Mouse (Mus musculus): ENCODE data around the gene Thada. TPM values are rescaled to one million over a fixed set of nuclear protein-coding genes. Genes with fewer than 3 reads are reported as not detected.

Thada gene
- total and polyA plus RNA-seq, 3 experiments: 5.0 to 8.3 (median 7.7) TPM

DNA sequence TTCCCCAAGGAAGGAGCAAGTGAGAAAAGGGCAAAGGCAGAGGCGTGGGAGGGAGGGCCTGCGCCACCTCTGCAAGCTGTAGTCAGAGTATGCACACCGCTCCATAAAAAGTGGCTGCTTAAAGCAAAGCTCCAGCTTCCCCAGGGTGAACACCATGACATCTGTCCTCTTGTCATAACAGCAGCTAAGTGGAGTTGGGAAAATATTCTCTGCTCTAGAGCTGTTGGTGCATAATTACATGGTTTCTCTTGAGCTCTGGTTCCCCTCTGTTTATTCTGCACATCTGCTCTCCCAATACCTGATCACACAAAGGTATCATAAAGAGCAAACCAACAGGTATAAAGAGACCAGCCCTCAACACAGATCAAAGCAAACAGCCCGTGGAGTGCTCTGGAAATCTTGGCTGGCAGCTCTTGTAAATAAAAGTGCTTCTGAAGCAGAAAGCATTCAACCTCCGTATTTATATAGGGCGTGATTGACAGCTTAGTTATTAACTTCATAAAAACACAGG, 100.2 kb downstream of the Thada start:
- Histone ChIP-seq H3K36me3 (ENCODE audit: control insufficient read depth, insufficient read depth, low read length) (peaks cover 17% of the 10 kb centered on the region), H3K27me3 (ENCODE audit: control insufficient read depth, insufficient read depth, low read length) (no peaks in the 10 kb centered on the region), H3K4me1 (ENCODE audit: control insufficient read depth, insufficient read depth, low read length) (peaks cover 19% of the 10 kb centered on the region), H3K27ac (no peak overlapping the region; the same call in 1 of the 2 replicates), H3K4me3 (no peak overlapping the region), H3K9ac (ENCODE audit: low read depth, low read length) (no peak overlapping the region), H3K79me2 (replicated peaks; ENCODE audit: control insufficient read depth, insufficient read depth, low read length) (no peaks in the 10 kb centered on the region)
- 69% methylated on average over 6 of the region's 6 CpGs for WGBS
- intact Hi-C loops (cut with DNase I): no loop called here
- no peak for DNase-seq
- TF ChIP-seq EP300 (IDR thresholded peaks at IDR 0.05; ENCODE audit: insufficient read depth, low read depth, low read length) (no peak), CTCF (IDR thresholded peaks at IDR 0.05) (no peak), POLR2A (IDR thresholded peaks at IDR 0.05; ENCODE audit: insufficient read depth, low read depth, low read length) (no peak)

GRCm38 (mm10) chr17:84365006-84365716, 100.8 kb downstream of the Thada start:
- H3K27ac ChIP-seq: peak overlapping the region; percentile 12; the same call in 1 of the 2 replicates

GRCm38 (mm10) chr17:84363444-84363843, 102.6 kb downstream of the Thada start:
- Histone ChIP-seq H3K9ac (ENCODE audit: low read depth, low read length) (no peak overlapping the region), H3K79me2 (replicated peaks; ENCODE audit: control insufficient read depth, insufficient read depth, low read length) (no peaks in the 10 kb centered on the region), H3K27me3 (ENCODE audit: control insufficient read depth, insufficient read depth, low read length) (no peaks in the 10 kb centered on the region), H3K27ac (peak overlapping the region; percentile 18; the same call in 1 of the 2 replicates), H3K4me3 (no peak overlapping the region), H3K4me1 (ENCODE audit: control insufficient read depth, insufficient read depth, low read length) (peaks cover 14% of the 10 kb centered on the region), H3K36me3 (ENCODE audit: control insufficient read depth, insufficient read depth, low read length) (peaks cover 8% of the 10 kb centered on the region)
- TF ChIP-seq POLR2A (IDR thresholded peaks at IDR 0.05; ENCODE audit: insufficient read depth, low read depth, low read length) (no peak), EP300 (IDR thresholded peaks at IDR 0.05; ENCODE audit: insufficient read depth, low read depth, low read length) (peak; percentile 75; the same call in 1 of the 2 replicates)
- WGBS: 13% methylated on average over 2 of the region's 2 CpGs
- intact Hi-C loops (cut with DNase I): loop anchor here (5.0 kb wide), 1 partner anchor 91 kb away; no protein-coding TSS in a partner anchor
- DNase-seq: no peak

More at GRCm38 (mm10) chr17:84365006-84365716, 100.8 kb downstream of the Thada start:
- Histone ChIP-seq H3K27me3 (ENCODE audit: control insufficient read depth, insufficient read depth, low read length) (no peaks in the 10 kb centered on the region), H3K4me1 (ENCODE audit: control insufficient read depth, insufficient read depth, low read length) (peaks cover 17% of the 10 kb centered on the region), H3K36me3 (ENCODE audit: control insufficient read depth, insufficient read depth, low read length) (peaks cover 14% of the 10 kb centered on the region), H3K4me3 (no peak overlapping the region), H3K79me2 (replicated peaks; ENCODE audit: control insufficient read depth, insufficient read depth, low read length) (no peaks in the 10 kb centered on the region), H3K9ac (ENCODE audit: low read depth, low read length) (no peak overlapping the region)
- TF ChIP-seq EP300 (IDR thresholded peaks at IDR 0.05; ENCODE audit: insufficient read depth, low read depth, low read length) (no peak), POLR2A (IDR thresholded peaks at IDR 0.05; ENCODE audit: insufficient read depth, low read depth, low read length) (no peak), CTCF (IDR thresholded peaks at IDR 0.05) (no peak)
- WGBS: 68% methylated on average over 9 of the region's 9 CpGs
- intact Hi-C loops (cut with DNase I): no loop called here
- peak in 1 of 2 experiments; percentile 35 for DNase-seq

GRCm38 (mm10) chr17:84362581-84363286, 103.3 kb downstream of the Thada start:
- H3K9ac ChIP-seq (ENCODE audit: low read depth, low read length): no peak overlapping the region
- no peaks in the 10 kb centered on the region for H3K79me2 ChIP-seq (replicated peaks; ENCODE audit: control insufficient read depth, insufficient read depth, low read length)
- peaks cover 13% of the 10 kb centered on the region for H3K4me1 ChIP-seq (ENCODE audit: control insufficient read depth, insufficient read depth, low read length)
- H3K4me3 ChIP-seq: no peak overlapping the region
- DNase-seq: no peak
- no peaks in the 10 kb centered on the region for H3K27me3 ChIP-seq (ENCODE audit: control insufficient read depth, insufficient read depth, low read length)
- peaks cover 8% of the 10 kb centered on the region for H3K36me3 ChIP-seq (ENCODE audit: control insufficient read depth, insufficient read depth, low read length)
- peak overlapping the region; percentile 18; the same call in 1 of the 2 replicates for H3K27ac ChIP-seq
- TF ChIP-seq POLR2A (IDR thresholded peaks at IDR 0.05; ENCODE audit: insufficient read depth, low read depth, low read length) (no peak), EP300 (IDR thresholded peaks at IDR 0.05; ENCODE audit: insufficient read depth, low read depth, low read length) (no peak), CTCF (IDR thresholded peaks at IDR 0.05) (no peak)
- 83% methylated on average over 13 of the region's 13 CpGs for WGBS
- intact Hi-C loops (cut with DNase I): loop anchor here (5.0 kb wide), 1 partner anchor 90 kb away; no protein-coding TSS in a partner anchor

DNA sequence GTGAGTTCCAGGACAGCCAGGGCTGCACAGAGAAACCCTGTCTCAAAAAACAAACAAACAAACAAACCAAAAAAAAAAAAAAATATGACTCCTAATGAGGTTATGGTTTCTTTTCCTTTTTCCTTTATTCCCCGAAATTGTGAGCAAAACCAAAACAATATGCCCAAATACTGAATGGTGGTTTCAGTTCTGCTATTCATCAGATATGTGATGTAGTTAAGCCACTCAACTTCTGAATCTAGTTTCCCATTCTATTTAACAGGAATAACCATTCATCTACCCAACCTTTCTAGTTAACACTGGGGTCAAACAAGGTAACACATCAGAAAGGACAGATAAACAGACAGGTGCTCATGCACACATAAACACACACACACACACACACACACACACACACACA, 105.0 kb downstream of the Thada start:
- peaks cover 8% of the 10 kb centered on the region for H3K36me3 ChIP-seq (ENCODE audit: control insufficient read depth, insufficient read depth, low read length)
- WGBS: 64% methylated on average over 1 of the region's 1 CpGs
- H3K4me1 ChIP-seq (ENCODE audit: control insufficient read depth, insufficient read depth, low read length): peaks cover 13% of the 10 kb centered on the region
- H3K27ac ChIP-seq: no peak overlapping the region
- no peak for TF ChIP-seq EP300 (IDR thresholded peaks at IDR 0.05; ENCODE audit: insufficient read depth, low read depth, low read length)
- H3K4me3 ChIP-seq: no peak overlapping the region
- intact Hi-C loops (cut with DNase I): loop anchor here (5.0 kb wide), 1 partner anchor 89 kb away; no protein-coding TSS in a partner anchor
- no peak overlapping the region for H3K9ac ChIP-seq (ENCODE audit: low read depth, low read length)
- no peaks in the 10 kb centered on the region for H3K79me2 ChIP-seq (replicated peaks; ENCODE audit: control insufficient read depth, insufficient read depth, low read length)
- no peak for DNase-seq
- H3K27me3 ChIP-seq (ENCODE audit: control insufficient read depth, insufficient read depth, low read length): no peaks in the 10 kb centered on the region

All from heart, adult 2 months (tissue).